Mouse (Mus musculus): ENCODE results near the gene Tmem164.

- TF ChIP-seq CTCF (IDR thresholded peaks at IDR 0.05; ENCODE audit: low read depth) (no peak), EP300 (optimal IDR thresholded peaks at IDR 0.05) (no peak)
Observed at GRCm38 (mm10) chrX:142684674-142685073, 3.5 kb downstream of the Tmem164 start.

Measured in stomach, postnatal 0 days (tissue).